Mouse (Mus musculus) MN1 (cell line): ENCODE measurements at regions not wholly inside any gene's neighbourhood (a gene's known extent, or its start where the extent isn't known, plus 50 kb on each side); places are given as distances from the start of the nearest gene placed in this dataset.
A peak's percentile ranks its signal among the peaks of the same experiment; 100 is the strongest.
"Not testable (repeated sequence)": the region's sequence is repeated elsewhere in the genome, so short reads cannot be mapped to it uniquely, and the experiment has no call there.

Experiments used
- DNase-seq: peaks from one replicate; pipeline ENCODE4 v3.0.0-alpha.2; 2016; ENCODE audit warnings: low spot score

DNA sequence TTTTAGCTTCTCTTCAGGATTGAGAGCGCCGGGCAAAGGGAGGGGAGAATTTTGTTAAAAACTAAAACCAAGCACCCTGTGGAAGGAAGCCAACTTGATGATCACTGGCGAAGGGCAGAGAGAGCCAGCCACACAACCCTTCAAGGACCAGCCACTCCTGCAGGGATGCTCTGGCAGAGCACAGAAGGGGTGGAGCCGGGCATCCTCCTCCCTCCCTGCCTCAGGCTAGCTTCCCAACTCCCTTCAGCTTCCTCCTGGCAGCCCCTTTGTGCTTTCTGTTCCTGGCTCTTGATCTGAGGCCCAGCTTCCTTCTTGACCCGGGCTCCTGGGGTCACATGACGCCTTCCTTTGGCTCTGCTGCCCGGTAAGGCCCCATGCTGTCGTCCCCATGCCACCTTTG lies 591.8 kb upstream of the Gm10131 start:
- no peak for DNase-seq

DNA sequence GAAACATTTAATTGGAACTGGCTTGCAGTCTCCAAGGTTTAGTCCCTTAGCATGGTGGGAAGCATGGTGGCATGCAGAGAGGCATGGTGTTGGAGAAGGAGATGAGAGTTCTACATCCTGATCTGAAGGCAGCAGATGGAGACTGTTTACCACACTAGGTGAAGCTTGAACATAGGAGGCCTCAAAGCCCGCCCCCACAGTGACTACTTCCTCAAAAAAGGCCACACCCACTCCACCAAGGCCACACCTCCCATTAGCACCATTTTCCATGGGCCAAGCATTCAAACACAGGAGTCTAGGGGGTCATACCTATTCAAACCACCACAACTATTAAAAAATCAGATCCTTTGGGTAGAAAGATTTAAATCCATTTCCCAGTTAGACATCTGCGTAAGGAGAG lies 591.3 kb upstream of the Gm10131 start:
- DNase-seq = no peak

DNA sequence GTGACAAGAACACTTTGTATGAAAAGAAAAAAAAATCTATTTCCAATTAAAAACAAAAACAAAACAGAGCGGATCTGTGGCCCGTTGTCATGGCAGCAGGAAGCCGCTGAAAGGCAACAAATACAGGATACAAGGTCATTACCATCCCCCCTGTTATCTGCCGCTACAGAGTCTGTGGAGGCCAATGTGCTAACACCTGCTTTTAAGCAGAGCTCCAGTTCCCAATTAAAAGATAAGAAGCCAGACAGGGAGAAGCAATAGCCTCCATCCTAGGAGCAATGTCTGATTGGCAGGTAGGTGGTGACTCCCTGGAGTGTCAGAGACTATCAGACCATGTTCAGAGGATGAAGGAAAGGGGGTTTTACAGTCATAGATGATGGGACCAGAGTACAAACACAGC lies 587.5 kb upstream of the Gm10131 start:
- peak; percentile 52 for DNase-seq

- DNase-seq = no peak
These were observed 584.8 kb upstream of the Gm10131 start for GRCm38 (mm10) chr8:34696365-34696764.

DNA sequence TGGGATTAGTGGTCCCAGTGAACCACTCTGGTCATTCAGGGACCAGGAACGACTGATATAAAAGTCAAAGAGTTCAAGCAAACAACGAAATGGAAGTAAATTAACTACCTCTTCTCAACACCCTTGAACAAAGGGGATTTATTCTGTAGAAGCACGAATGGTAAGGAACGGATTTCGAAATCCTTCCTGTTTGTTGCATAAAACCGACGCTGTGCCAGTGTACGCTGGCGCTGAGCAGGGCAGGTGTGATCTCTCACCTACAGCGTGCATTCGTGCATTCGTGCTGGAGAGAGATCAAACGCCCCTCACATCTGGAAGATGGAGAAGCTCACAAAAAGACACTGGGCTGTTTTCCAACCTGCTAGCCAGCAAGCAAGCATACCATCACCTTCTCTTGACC lies 581.1 kb upstream of the Gm10131 start:
- DNase-seq = no peak

DNA sequence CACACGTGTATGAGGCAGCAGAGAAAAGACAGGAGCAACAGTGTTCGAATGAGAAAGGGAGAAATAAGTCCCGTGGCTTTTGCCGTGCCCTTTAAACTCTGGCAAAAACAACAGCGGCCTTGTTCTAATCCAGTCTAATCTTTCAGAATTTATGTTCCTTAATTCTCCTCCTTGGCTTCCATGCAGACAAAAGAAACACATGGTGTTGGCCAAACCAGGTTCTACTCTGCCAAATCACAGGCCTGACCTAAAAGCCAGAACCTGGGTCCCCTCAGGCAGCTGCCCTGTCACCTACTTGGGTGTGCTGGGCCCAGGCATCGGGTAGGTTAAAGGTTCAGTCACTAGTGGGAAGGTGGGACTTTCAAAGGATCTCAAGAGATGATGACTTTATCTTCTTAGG lies 580.2 kb upstream of the Gm10131 start:
- DNase-seq = no peak

DNA sequence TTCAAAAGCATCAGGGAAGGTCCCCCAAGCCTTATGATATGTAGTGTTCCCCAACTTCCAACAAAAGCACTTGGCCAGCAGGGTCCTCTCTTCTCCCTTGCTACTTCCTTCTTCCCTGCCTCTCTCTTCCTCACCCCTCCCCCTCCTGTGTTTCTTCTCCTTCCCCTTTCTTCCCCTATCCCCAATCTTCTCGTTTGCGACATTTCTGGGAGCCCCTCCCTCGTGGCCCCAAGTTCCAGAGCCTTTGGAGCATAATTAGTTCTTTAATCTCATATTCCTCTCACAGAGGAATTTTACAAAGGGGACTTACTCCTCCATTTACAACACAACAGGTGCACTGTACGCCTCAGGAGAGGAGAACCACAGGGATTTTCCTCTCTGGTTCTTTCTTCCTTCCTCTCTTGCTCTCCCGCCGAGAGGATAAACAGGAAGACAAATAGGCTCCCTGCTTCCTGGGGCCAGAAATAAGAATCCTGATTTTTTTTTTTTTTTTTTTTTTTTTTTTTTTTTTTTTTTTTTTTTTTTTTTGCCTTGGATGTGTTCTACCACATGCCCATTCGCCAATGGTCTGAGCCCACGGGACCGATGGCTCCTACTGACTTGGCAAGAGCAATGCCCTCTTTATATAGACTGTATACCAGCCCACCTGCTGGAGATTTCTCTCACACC lies 578.4 kb upstream of the Gm10131 start:
- no peak for DNase-seq

DNA sequence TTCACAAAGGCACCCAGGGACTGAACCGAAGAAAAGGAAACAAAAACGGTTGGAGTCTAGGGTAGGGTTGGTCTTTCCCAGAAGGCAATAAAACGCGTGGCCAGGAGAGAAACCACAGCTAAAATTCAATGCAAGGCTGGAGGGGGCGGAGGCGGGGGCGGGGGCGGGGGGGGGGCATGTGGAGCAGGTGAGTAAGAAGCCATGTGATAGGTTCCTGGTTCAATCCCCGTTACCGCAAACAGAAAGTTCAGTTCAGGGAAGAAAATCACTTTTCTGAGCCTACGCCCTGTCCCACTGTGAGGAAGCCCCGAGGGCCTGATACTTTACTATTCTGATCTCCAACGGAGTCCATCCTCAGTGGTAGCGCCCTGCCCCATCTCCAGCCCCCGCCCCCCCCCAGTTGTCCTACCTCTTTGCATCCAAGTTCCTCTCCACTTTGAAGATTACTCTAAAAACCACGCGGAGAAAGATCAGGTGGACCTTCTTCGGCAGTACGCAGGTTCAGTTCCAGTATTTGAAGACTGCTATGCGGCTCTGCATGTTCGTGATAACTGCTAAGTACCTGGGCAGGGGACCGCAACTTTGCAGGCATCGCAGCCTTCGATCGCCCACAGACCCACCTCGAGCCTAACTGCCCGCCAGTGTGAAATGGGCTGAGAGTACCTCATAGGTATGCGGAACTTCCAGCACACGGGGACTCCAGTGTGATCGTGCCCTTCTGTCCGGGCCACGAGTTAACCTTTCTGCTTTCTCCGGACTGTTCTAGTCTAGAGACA lies 577.7 kb upstream of the Gm10131 start:
- DNase-seq = no peak

GRCm38 (mm10) chr8:34688396-34689048 lies 577.0 kb upstream of the Gm10131 start:
- no peak for DNase-seq

DNA sequence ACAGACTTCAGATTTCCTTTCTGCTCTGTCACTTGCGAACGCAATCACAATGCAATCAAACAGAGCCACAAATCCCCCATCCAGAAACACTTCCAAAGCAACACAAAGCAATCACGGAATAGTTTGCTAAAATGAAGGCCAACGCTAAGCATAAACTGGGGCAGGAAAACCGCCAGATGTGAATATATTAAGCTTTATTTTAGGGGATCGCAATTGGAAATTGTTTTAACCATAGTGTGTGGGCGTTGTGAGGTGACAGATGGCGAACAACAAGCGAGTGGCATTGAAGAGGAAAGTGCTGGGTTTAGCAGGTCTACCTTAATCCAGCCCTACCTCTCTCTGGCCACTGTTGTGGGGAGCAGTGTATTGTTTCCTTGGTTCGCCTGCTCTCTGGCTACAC lies 574.8 kb upstream of the Gm10131 start:
- DNase-seq = no peak

DNA sequence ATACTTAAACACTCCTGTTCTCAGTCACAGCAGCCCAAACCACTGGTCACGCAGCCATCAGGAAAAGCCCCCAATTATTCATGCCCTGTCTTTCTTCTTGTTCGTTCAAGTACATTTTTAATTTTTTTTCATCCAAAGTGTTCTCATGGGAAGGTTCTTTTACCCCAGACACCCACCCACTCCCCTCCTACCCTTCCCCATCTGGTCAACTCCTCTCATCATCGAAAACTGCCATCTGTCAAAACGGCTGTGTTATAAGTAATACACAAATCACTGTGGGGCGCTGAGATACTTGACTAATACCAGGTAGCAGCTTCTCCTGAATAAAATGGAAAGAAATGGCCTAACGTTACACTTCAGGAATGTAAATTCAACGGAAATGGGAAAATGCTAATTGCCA lies 573.1 kb upstream of the Gm10131 start:
- DNase-seq = no peak

GRCm38 (mm10) chr8:34683173-34683572 lies 571.6 kb upstream of the Gm10131 start:
- no peak for DNase-seq

GRCm38 (mm10) chr8:34682221-34682620 lies 570.7 kb upstream of the Gm10131 start:
- no peak for DNase-seq

DNA sequence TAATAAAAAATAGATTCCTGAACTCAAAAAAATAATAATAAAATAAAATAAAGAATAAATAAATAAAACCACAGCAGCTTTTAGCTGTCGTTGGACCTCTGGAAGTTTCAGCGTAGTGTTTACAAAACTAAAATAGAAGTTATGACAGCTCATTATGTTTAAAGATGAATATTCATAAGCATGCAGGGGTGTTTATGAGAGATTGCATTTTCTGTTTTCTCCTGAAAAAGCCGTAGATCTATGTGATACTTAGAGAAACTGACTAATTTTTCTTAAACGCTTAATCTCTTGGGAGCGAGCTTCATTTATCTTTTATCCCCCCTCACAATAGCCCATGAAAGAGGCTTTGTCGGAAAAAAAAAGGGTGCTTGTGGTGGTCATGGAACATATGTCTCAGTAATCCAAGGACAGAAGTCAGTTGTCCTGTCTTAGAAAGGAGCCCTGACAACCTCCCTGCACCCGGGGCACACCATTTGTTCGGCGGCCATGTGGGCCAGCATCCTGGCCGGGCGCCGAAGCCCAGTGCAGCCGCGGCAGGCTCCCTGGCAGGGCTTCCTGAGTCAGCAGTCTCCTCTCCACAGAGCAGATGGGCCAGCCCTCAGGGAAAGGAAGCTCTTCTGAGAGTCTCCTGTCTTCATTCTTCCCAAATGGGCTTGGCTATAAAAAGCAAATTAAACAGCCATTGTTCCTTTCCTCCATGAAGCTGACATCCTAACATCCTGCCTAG lies 568.2 kb upstream of the Gm10131 start:
- DNase-seq = peak; percentile 77

DNA sequence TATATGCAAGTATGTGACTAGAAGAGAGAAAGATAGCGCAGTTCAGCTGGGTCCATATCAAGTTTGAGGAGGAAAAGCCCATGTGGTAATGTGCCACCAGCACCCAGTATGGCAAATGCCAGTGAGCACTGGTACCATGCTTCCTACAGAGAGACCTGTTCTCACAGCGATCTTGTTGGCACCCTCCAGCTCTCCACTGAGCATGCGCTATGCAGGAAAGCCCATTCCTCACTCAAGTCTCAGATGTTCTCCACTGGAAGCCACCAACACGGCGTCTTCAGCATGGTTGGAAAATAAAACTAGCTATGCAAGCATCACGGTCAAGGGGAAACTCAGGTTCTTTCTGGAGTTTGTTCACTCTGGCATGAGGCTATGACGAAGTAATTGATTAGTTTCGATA lies 567.3 kb upstream of the Gm10131 start:
- DNase-seq = no peak

DNA sequence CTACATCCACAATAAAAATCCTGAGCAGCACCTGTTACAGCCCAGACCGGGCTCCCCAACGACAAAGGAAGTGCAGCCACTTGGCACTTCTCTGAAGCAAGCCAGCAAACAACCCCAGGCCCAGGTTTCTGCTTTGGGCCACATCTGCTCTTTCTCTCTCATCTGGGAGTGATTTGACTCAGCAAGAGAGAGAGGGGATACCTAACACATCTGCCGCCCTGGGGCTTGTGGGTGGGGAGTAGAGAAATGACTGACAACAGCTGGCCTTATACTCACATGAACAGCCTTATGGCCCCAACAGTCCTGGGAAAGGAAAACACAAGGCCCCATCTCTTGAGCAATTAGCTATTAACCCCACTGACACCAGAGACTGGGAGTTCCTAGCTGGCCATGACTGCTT lies 560.2 kb upstream of the Gm10131 start:
- DNase-seq = no peak

DNA sequence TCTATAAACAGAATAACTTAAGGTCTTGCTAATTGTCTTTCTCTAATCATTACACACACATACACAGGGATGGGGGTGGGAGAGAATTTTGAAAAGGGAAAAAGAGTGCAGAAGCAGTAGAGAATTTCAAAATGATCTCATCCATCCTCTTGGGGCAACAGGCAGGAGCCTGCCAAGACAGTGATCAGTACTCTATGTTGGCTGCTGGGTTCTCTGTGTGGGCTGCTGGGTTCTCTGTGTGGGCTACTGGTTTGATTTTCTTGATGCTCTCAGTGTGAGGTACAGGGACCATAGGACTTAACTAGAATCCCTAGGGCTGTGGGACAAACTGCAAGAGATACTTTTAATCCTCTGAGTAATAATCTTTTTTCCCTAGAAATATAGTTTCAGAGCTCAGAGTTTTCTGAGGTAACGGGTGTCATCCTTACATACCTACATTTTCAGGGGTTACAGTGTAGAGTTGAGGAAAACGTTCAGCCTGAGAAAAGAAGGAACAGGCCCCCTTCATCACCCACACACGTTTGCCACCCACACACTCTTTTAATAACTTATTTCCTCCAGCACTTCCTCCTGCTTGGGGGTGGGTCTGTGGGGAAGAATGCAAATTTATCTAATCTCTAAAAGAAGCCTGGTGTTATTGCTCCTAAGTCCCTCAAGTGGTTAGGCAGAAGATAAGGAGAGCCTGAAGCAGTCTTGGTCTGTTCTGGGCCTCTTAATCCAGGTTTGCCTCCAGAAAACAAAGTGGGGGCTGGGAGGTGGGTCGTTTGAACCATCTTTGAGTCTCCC lies 559.6 kb upstream of the Gm10131 start:
- no peak for DNase-seq

- no peak for DNase-seq
These were observed 557.6 kb upstream of the Gm10131 start for GRCm38 (mm10) chr8:34669146-34669545.

GRCm38 (mm10) chr8:34664429-34664828 lies 552.9 kb upstream of the Gm10131 start:
- no peak for DNase-seq

DNA sequence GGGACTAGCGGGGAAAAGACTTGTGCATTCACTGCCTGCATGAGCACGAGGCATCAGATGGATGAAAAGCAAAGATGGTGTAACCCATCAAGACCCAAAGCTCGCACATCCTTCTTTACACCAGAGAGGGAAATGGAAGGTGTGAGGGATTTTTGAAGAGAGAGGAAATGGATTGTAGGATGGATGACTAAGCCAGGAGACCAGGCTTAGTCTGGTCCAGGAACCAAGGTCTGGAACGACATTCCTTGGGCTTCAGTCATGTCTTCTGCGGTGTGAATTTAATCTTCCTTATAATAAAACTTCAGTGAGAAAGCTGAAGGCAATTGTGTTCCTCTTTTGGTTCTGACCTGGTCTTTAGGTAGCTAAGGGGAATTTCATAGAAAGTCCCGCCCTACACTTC lies 551.0 kb upstream of the Gm10131 start:
- DNase-seq = no peak

DNA sequence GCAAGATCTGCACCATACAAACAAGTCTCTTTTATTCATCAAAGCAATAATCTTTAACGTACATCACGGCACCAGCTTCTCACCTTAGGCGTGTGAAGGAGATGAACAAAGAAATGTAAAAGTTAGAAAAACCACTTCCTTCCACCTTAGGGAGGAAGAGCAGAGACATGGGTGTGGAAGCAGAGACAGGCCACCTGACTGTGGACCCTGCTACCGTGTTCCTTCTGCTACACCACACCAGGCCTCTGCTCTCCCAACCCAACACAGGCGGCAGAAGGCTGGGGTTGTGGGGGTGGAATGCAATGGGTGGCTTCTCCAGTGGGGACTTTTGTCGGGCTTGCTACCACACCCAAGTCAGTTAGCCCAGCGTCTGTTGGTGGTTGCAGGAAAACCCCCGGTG lies 540.2 kb upstream of the Gm10131 start:
- no peak for DNase-seq

DNA sequence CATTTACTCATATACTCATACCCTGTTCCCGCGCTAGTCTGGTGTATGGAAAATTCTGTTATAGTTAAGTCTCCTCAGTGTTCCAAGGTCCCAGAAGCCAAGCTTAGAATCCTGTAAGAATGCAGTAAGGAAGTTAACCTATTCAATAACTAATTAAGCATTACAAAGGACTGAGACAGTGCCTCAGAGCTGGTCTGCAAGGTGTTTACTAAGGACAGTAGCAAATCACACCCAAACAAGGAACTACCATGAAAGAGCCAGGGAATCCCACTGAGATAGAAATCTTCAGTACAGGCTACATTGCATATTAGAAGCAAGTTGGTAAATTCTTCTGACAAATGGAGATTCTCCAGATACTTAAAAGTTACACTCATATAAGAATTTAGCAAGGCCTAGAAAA lies 516.7 kb upstream of the Gm10131 start:
- DNase-seq = not testable (repeated sequence)
